Mouse (Mus musculus) brown adipose tissue, adult 24 weeks (tissue): ENCODE measurements around the gene Mmp15. TPM values are rescaled to one million over a fixed set of nuclear protein-coding genes. Genes with fewer than 3 reads are reported as not detected.
"Not testable (repeated sequence)": the region's sequence is repeated elsewhere in the genome, so short reads cannot be mapped to it uniquely, and the experiment has no call there.

Experiments
- H3K27ac ChIP-seq: fragments of 200-500 bp; replicated peaks from 2 replicates; pipeline ENCODE4 v1.5.1; 2012; ENCODE audit warnings: low read depth, mild to moderate bottlenecking, low read length
- H3K4me1 ChIP-seq: fragments of 200-500 bp; 2 replicates; pipeline ENCODE4 v1.6.1; 2012; ENCODE audit warnings: low read length, mixed read lengths; ENCODE audit not compliant: control insufficient read depth, insufficient read depth, insufficient read length
- H3K4me3 ChIP-seq: fragments of 200-500 bp; 2 replicates; pipeline ENCODE4 v1.5.1; 2012; ENCODE audit warnings: low read depth, mild to moderate bottlenecking, low read length, moderate library complexity; ENCODE audit not compliant: insufficient read depth
- polyA plus RNA-seq: library from polyadenylated mRNA; stranded (reverse); fragments of >200 nt; gene quantifications from 2 replicates; pipeline ENCODE4 v1.2.4, GENCODE M21; 2012; ENCODE audit not compliant: missing spikeins, insufficient read depth, insufficient read length

Gene Mmp15
- polyA plus RNA-seq, 1 experiment, result 6.1 TPM

- Histone ChIP-seq H3K4me3 (no peak overlapping the region), H3K4me1 (peaks cover 46% of the 10 kb centered on the region)
Observed at GRCm38 (mm10) chr8:95358550-95359411, 6.7 kb downstream of the Mmp15 start.

GRCm38 (mm10) chr8:95360181-95361015, 8.3 kb downstream of the Mmp15 start:
- no peak overlapping the region for H3K27ac ChIP-seq
- peaks cover 36% of the 10 kb centered on the region for H3K4me1 ChIP-seq
- H3K4me3 ChIP-seq, result no peak overlapping the region

More at GRCm38 (mm10) chr8:95358550-95359411, 6.7 kb downstream of the Mmp15 start:
- no peak overlapping the region for H3K27ac ChIP-seq

DNA sequence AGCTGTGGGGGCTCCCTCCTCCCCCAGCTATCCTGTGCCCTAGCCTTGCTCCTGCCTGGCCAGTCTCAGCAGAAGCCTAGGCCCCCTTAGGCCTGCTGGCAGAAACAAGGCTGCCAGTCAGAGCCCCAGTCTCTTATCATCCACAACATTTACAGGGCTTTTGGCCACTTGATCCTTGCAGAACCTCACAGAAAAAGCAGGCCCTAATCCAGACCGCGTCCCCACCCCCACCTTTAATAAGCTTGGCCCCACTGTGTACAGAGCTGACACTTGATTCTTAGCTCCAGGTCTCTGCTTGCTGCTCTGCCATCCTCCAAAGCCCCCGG, 8.9 kb downstream of the Mmp15 start:
- no peak overlapping the region for H3K27ac ChIP-seq
- H3K4me1 ChIP-seq, result peaks cover 34% of the 10 kb centered on the region
- no peak overlapping the region for H3K4me3 ChIP-seq

DNA sequence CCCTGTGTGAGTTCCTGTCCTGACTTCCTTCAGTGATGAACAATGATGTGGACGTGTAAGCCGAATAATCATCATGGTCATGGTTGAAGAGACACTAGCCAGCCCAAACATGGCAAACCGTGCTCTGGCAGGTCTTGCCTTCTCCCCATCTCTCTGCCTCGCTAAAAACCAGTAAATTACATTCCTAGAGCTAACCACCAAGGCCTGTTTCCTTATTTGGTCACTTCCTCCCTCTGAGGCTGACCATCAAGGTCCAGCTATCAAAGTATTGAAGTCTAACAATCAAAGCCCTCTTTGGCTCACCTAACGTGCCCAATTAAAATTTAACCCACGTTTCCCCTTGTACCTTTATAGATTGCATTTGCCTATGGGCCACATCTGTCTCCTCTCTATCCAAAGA, 10.2 kb downstream of the Mmp15 start:
- no peak overlapping the region for H3K27ac ChIP-seq

DNA sequence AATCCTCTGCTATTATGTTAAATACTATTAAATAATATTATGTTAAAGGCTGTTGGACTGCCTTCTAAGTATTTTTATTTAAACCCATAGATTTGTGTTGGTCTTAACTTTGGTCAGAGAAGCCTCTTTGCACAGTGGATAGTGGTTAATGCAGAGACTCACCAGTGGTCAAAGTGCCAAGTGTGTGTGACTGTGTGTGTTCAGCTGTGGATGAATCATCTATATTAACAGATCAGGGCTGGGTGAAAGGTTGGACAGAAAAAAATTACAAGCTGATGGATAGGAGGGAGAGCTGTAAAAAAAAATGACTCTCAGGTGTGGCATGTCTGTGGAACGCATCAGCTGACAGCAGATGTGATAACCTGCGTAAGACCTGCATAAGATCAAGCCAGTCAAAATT, 11.8 kb downstream of the Mmp15 start:
- Histone ChIP-seq H3K4me1 (peaks cover 24% of the 10 kb centered on the region), H3K4me3 (no peak overlapping the region), H3K27ac (no peak overlapping the region)

More for the DNA sequence above, 10.2 kb downstream of the Mmp15 start:
- Histone ChIP-seq H3K4me3 (no peak overlapping the region), H3K4me1 (peaks cover 28% of the 10 kb centered on the region)

- Histone ChIP-seq H3K4me3 (no peak overlapping the region), H3K27ac (no peak overlapping the region), H3K4me1 (peaks cover 14% of the 10 kb centered on the region)
Observed at GRCm38 (mm10) chr8:95369581-95370326, 17.7 kb downstream of the Mmp15 start.

- Histone ChIP-seq H3K27ac (peak overlapping the region; percentile 59), H3K4me1 (peaks cover 31% of the 10 kb centered on the region), H3K4me3 (no peak overlapping the region)
Observed at GRCm38 (mm10) chr8:95373389-95374002, 21.4 kb downstream of the Mmp15 start.

DNA sequence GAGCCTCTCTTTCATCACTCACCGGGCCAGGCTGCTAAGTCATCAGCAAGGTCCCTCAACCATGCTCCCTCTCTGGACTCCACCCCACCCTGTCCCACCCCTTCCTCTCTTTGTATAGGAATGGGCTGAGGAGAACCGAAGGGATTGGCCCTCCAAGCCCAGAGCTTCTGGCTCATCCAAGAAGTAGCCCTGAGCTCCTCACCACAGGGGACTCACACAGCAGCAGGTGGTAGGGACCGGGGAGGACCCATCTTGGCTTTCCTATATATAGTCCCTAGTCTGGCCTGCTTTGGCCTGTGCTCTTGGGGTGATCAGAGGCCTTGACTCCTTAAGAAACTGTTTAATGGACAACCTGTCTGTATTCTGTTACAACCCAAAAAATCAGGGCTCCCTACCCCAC, 22.4 kb downstream of the Mmp15 start:
- Histone ChIP-seq H3K4me3 (no peak overlapping the region), H3K27ac (peak overlapping the region; percentile 59; the same call in 1 of the 2 replicates), H3K4me1 (peaks cover 32% of the 10 kb centered on the region)

GRCm38 (mm10) chr8:95375374-95375930, 23.4 kb downstream of the Mmp15 start:
- peaks cover 32% of the 10 kb centered on the region for H3K4me1 ChIP-seq
- no peak overlapping the region for H3K27ac ChIP-seq

DNA sequence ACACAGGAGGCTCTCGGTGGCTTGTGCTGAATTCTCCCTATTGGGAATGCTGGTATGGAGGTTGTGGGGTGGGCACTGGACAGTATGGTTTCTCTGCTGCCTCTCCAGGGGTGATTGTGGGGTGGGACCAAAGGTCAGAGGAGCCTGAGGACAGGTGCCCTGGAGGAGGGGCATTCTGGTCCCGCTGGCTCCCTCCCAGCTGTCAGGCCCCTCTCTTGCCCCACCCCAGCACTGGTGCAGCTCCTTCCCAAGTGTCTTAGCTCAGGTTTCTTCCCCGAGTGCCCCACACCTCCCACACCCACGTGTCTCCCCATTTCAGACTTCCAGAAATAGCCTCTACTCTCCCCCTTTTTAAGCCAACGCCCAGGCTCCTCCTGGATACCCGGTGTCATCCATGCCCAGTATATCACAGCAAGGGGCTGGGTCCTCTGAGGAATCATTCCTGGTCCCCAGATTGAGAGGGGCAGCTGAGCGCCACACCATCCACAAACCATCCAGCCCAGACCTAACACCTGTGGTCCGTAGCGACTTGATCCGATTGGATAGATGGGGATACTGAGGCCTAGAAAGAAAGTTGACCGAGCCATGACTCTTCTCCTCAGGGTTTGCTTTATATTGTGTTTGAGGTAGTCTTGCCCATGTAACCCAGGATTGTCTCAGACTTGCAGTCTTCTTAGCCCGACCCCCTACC, 24.4 kb downstream of the Mmp15 start:
- Histone ChIP-seq H3K4me3 (no peak overlapping the region), H3K27ac (no peak overlapping the region), H3K4me1 (peaks cover 32% of the 10 kb centered on the region)

More at GRCm38 (mm10) chr8:95375374-95375930, 23.4 kb downstream of the Mmp15 start:
- H3K4me3 ChIP-seq, result no peak overlapping the region

DNA sequence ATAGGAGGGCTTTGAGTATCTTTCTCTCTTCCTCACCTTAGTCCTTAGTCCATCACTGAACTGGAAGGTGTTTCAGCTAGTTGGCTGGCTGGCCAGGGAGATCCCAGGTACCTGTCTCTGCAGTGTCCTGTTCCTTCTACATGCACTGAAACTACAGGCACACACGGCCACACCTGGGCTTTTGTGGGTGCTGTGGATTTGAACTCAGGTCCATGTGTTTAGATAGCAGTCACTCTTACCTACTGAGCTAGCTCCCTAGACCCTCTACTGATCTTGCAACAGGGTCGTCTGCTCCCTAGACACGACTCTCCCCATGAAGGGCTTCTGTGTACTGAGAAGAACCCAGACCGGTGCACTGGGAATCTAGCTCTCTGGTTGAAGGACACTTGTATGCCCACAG, 25.0 kb downstream of the Mmp15 start:
- Histone ChIP-seq H3K4me3 (no peak overlapping the region), H3K4me1 (peaks cover 32% of the 10 kb centered on the region), H3K27ac (no peak overlapping the region)

DNA sequence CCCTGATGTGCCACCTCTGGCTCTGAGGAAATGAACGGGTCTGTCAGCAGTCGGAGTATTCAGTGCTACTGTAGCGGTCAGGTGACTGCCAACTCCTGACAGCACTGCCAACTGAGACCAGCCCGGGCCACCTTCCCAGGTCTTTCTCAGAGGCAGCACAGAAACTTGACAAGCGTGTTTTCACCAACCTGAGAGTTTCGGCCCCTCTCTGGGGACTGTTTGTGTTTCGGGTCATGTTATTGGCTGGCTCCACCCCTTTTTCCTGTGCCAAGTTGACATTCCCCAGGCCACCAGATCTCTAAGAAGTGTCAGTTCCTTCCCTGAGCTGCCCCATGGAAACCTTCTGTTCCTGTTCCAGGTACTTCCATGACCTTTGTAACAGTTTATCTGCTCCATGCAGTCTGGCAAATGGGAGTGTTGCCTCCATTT, 25.8 kb downstream of the Mmp15 start:
- Histone ChIP-seq H3K4me1 (peaks cover 32% of the 10 kb centered on the region), H3K27ac (peak overlapping the region; percentile 73), H3K4me3 (no peak overlapping the region)

GRCm38 (mm10) chr8:95378928-95379327, 26.9 kb downstream of the Mmp15 start:
- H3K4me1 ChIP-seq, result peaks cover 24% of the 10 kb centered on the region
- H3K4me3 ChIP-seq, H3K27ac ChIP-seq: not testable (repeated sequence)

DNA sequence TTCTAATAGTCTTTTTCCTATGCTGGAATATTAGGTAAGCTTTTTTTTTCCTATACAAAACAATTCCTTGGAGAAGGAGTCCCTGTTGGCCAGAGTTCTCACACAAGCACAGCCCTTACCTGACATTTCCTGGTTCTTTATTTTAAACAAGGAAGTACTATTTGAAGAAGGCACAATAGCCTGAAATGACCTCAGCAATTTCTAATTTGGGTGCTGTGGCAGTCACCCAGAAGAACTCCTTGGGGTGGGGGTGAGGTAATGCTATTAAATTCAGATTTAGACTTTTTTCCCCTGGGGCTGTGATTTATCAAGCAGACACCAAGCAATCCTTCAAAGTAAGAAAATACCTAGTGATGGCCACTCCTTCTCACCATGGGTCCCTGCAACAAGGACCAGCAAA, 28.9 kb downstream of the Mmp15 start:
- Histone ChIP-seq H3K4me3 (no peak overlapping the region), H3K4me1 (peaks cover 17% of the 10 kb centered on the region), H3K27ac (peak overlapping the region; percentile 71)
